Mouse (Mus musculus): ENCODE results near the gene Ccnl1. TPM values are rescaled to one million over a fixed set of nuclear protein-coding genes. Genes with fewer than 3 reads are reported as not detected.

Ccnl1 gene
- total RNA-seq, 2 experiments from 2014 or later, result 19.0 to 23.4 TPM

DNA sequence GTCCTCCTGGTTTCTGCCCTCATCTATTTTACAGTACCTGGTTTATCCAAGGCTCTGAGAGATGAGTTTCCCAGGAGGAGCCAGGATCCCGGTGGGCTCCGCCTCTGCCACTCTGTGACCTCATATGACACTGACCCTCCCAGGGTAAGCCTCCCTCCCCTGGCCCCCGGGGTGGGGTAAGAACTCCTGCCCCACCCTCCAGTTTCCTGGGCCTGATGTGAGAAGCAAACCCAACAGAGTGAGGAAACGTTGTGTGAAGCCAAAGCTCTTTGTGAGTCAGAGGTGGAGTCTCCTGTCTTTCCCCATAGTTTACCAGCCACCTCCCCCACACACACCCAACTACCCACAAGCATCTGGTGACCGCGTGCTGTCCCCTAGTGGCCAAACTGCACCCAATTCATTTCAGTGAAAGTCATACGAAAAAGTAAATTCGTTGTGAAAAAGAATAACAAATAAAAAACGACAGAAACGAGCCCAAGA, 28.7 kb downstream of the Ccnl1 start:
- DNase-seq (ENCODE audit: low spot score), result peak; percentile 81
- intact Hi-C loops (cut with DNase I), result loop anchor here (2.0 to 5.0 kb wide), 4 partner anchors 65 to 611 kb away; partner anchors contain the start of gene Lekr1

DNA sequence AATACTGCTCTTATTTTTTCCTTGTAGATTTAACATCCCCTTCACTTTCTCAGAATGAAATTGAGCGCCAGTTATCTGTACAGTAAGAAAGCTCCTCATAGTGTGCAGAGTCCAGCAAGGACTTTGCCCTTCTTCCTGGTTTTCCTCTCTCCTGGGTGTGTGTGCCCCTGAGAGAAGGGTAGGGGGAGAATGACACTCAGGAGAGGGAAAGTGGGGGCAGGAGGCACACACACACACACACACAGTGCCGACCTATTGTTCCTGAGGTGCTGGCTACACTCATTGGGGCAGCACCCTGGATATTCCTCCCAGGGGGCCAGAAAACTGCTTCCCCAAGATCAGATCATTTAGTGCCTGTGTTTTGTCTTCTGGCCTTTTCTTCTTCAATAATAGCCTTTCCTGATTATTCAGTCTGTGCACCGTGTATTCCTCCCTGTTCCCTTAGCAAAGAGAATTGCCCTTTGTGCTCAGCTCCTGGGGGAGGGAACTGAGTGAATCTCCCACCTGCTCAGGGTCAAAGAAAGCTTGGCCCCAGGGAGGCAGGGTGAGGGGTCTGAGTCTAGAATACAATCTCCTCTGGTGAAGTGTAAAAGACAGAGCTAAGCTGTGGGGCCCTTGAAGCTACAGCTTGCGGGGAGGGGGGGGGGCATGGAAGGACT, 29.3 kb downstream of the Ccnl1 start:
- DNase-seq (ENCODE audit: low spot score), result no peak

DNA sequence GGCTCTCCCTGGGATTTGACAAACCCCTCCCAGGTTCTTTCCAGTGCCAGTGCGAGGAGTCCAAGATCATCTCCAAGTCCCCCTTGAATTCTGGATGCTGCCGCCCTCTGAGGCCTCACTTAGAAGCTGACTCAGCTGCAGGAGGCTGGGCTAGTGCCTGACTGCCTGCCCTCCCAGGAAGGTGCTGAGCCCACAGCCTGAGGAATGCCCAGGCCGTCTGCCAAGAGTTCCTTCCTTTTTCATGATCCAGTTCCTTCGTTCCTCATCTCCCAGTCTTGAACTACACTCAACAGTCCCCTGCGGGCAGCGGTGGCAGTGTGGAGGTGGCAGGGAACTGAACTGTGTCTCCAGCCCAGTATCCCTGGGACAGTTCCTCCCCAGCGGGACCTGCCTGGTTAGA, 30.4 kb downstream of the Ccnl1 start:
- intact Hi-C loops (cut with DNase I), result loop anchor here (2.0 to 5.0 kb wide), 4 partner anchors 63 to 609 kb away; partner anchors contain the start of gene Lekr1
- DNase-seq (ENCODE audit: low spot score), result peak; percentile 63

More for the DNA sequence above, 29.3 kb downstream of the Ccnl1 start:
- intact Hi-C loops (cut with DNase I), result loop anchor here (2.0 to 5.0 kb wide), 4 partner anchors 64 to 610 kb away; partner anchors contain the start of gene Lekr1

DNA sequence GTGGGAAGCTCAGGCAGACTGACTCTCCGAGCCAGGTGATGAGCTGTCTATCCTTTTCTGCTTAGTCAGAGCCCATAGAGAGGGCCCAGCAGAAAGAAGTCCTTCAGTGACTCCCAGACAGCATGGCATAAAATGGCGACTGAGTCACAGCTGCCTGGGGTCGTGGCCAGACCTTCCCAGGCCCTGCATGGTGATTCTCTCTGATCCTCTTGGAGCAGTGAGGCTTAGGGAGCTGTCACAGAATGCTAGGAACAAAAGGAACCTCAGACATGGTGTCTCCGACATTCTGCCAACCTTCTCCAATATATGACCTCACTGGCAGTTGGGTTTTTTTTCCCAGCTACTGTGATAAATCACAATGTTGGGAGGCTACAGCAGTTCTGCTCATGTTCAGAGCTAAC, 30.9 kb downstream of the Ccnl1 start:
- no peak for DNase-seq (ENCODE audit: low spot score)
- intact Hi-C loops (cut with DNase I), result loop anchor here (5.0 kb wide), 2 partner anchors 260 to 545 kb away; partner anchors contain the start of gene Lekr1

DNA sequence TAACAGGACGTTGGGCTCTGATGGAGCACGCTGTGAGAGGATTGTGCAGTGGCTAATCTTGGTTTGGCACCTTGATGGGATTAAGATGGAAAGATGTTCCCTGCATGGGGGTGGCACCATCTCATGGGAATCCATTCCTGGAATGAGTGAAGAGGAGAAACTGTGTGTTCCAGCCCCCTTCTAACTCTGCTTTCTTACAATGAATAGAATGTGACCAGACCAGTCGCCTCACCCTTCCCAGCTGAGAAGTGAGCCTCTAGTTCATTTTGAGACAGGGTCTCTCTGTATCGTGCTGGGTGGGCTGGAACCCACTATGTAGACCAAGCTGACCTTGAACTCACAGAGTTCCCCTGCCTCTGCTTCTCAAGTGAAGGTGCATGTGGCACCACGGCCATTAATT, 31.6 kb downstream of the Ccnl1 start:
- intact Hi-C loops (cut with DNase I), result loop anchor here (5.0 kb wide), 2 partner anchors 259 to 544 kb away; partner anchors contain the start of gene Lekr1
- DNase-seq (ENCODE audit: low spot score), result no peak

DNA sequence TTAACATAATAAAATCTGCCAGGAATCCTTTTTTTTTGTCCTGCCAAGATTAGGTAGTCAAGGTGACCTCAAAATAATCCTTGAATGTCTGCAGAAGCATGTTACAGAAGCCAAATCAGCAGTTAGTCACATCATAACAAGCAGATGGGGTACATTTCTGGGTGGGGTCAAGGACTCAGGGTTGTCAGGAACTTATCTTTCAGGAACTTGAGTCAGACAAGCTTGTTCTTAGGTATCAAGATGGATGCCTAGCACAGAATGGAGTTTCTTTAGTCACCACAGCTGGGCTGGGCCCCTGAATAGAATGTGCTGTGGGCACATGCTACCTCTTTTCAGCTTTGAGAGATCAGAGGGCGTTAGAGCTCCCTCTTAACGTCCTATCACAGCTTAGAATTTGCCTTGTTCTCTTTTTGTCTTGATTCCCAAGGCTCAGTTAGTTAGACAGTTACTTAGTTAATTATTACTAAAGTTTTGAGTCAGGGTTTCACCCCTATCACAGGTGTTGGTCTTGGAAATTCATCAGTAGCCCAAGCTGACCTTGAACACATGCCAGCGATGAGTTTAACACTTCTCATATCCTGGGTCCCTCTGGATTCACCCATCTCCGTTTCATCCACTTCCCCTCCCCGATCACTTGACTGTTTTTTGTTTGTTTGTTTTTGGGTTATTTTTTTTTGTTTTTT, 32.9 kb downstream of the Ccnl1 start:
- intact Hi-C loops (cut with DNase I), result loop anchor here (5.0 kb wide), 2 partner anchors 258 to 543 kb away; partner anchors contain the start of gene Lekr1
- DNase-seq (ENCODE audit: low spot score), result no peak

DNA sequence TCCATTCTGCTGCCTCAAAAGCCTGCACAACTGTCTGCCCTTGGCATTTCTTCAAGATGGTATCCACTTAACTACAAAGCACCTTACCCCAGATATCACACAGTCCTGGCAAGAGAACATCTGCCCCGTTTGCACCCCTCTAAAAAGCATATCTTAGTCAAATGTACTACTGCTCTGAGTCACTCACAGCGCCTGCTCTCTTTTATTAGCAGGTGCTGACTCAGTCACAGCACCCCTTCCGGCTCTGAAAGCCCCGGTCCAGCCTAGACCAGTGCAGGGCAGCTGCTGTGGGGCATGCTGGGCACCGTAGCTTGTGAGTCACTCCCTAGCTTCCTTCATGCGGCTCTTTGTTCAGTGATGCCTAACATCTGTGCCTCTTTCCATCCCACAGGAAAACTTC, 35.6 kb downstream of the Ccnl1 start:
- intact Hi-C loops (cut with DNase I), result no loop called here

DNA sequence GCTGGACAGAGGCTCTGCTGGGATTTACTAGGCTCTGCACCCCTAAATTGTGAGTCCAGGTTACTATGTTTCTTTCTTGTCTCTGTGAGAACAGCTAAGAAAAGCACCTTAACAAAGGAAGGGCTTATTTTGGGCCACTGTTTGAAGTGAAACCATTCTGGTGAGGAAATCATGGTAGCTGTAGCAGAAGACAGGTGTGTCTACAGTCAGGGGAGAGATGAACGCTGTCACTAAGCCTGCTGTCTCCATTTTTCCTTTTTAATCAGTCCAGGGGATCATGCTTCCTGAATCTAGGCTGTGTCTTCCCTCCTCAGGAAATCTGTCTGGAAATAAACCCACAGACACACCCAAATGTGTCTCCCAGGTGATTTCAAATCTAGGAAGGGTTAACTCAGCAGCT, 36.4 kb downstream of the Ccnl1 start:
- no peak for DNase-seq (ENCODE audit: low spot score)
- intact Hi-C loops (cut with DNase I), result no loop called here

More for the DNA sequence above, 35.6 kb downstream of the Ccnl1 start:
- DNase-seq (ENCODE audit: low spot score), result no peak

DNA sequence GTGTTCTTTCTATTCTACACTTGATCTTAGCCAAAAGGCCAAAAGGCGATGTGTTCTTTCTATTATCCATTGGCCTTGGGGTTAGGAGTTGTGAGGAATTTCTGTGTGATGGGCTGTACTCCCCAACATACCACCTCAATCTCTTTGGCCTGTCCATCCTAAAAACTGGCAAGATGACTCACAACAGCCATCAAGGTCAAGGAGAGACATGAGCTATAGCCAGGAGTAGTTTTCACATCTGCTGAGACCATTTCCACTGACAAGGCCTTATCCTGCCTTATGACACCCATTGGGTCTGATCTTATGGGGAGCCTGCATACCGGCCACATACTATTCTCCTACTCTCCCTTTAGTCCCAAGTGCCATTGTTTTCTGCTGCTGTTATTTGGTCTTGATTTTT, 39.0 kb downstream of the Ccnl1 start:
- DNase-seq (ENCODE audit: low spot score), result no peak
- intact Hi-C loops (cut with DNase I), result no loop called here

DNA sequence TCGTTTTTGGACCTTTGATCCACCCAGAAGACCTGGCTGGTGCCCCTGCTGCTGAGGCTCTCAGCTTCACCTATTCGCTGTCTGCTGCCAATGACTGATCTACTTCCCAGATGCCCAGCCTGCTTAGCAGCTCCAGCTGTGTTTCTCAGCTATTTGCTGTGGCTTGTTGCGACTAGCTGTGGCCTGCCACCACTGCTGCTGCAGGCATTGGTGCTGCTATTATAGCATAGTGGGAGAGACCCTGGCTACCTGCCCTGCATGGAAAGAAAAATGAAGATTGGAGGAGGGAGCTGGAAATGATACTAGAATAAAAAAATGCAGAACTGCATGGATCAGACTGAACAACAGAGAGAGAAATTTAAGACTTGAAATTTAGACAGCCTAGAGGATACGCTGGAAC, 45.1 kb downstream of the Ccnl1 start:
- intact Hi-C loops (cut with DNase I), result no loop called here
- no peak for DNase-seq (ENCODE audit: low spot score)

DNA sequence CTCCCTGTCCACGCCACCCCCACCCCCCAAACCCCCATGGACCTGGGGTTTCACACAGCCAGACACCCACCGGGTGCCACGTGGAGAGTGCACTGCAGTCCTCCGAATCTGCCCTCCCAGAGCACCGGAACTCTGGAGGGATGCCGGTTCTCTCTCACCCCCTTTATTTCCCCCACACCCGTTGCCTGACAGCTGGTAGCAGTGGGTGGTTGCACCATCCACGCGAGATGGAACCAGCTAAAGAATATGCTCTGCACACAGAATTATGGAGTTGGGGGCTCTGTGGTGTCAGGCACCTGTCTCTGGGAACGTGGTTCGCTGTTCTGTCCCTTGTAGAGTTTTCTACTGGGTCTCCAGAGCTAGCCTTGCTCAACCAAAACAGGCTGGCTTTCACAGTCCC, 45.8 kb downstream of the Ccnl1 start:
- intact Hi-C loops (cut with DNase I), result no loop called here

DNA sequence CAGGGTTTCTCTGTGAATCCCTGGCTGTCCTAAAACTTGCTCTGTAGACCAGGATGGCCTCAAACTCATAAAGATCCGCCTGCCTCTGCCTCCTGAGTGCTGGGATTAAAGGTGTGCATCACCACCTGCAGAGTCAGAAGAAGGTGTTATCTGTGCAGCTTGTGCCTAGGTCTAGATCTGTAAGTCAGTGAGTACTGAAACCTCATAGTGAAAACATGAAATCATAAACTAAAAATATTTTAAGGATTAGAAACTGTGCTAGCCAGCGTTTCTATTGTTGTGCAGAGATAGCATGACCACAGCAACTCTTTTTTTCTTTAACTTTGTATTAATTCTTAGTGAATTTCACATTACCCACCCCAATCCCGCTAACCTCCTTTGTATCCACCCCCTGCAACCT, 46.8 kb downstream of the Ccnl1 start:
- no peak for DNase-seq (ENCODE audit: low spot score)
- intact Hi-C loops (cut with DNase I), result no loop called here

More for the DNA sequence above, 45.8 kb downstream of the Ccnl1 start:
- DNase-seq (ENCODE audit: low spot score), result no peak

DNA sequence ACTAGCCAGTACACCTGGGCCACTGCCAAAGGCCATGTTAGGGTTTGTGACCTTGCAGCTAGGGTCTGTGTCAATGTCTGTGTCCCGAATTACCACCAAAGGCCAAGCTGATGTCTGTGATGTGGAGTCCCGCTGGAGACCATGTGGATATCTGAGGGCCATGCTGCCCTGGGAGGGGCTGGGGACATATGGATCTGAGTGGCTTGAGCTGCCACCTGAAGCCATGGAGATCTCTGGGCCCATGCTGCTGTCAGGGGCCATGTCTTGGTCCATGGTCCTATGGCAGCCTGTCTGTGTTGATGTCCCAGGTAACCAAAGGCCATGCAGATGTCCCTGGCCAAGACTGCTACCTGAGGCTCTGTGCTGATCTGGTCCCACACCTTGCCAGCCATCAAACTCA, 48.6 kb downstream of the Ccnl1 start:
- no peak for DNase-seq (ENCODE audit: low spot score)
- intact Hi-C loops (cut with DNase I), result no loop called here

DNA sequence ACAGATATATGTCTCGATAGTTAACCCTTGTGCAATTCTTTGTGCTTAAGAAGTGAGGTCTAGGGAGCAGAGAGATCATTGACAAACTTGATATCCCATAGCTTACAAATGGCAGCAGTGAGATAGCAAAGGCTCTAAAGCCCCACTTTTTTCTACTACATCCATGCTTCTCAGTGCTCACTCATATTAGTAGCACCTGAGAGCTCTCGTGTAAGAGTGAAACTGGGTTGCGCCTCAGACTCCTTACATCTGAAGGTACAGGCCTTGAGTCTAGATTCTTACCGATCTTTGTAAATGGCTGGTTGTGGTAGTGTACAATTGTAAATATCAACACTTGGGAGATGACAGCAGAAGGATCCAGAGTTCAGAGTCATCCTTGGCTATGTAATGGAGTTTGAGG, 50.5 kb downstream of the Ccnl1 start:
- intact Hi-C loops (cut with DNase I), result no loop called here
- DNase-seq (ENCODE audit: low spot score), result no peak

DNA sequence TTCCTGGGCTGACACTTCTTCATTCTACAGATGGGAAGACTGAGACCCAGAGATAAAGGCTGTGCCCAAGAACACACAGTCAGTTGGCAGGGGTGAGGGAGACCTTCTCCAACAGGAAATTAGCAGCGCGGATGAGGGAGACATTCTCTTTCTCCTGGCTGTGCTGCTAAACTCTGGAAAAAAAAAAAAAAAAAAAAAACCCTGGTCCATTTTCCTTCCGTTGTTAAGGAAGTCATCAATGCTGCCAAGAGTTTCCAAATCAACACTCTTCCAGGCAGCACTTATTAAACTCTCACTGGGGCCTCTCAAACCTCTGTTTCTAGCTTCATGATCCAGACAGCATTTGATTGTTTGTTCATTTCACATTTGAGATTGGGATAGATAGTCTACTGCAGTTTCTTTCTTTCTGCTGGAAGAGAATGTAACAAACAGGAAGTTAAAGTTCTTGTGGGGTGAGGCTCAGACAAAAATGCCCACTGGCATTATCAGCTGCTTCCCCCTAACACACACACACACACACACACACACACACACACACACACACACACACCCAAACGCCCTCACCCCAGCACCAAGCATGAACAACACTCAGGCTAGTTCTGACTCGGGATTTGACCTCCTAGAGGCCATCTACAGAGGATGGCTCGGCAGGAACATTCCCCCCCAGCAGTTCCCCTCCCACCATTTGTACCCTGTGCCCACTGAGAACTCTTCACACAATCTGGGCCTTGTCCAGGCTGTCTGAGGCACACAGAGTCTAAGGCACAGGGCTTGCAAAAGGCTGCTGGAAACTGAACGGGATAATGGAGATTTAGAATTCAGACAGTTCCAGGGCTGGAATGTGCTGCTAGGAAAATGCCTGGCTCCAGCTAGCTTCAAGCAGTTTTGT, 52.5 kb downstream of the Ccnl1 start:
- DNase-seq (ENCODE audit: low spot score), result no peak
- intact Hi-C loops (cut with DNase I), result loop anchor here (2.0 kb wide), 1 partner anchor 35 kb away; no protein-coding TSS in a partner anchor

DNA sequence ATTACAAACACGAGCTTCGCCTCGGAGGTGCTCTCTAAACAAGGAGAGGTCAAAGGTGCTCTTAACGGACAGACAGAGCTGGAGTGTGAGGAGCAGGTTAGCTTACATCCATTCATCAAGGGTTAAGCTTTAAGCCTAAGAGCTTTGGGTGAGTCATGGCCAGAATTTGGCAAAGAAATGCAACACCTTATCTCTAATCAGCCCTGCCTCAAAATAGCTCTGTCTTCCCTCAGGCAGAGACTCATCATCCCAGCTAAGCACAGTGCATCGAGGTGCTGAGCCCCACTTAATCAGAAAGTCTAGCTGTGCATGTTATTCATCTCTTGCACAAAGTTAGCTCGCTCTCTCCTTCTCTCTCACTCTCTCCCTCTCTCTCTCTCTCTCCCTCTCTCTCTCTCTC, 53.3 kb downstream of the Ccnl1 start:
- intact Hi-C loops (cut with DNase I), result loop anchor here (2.0 kb wide), 1 partner anchor 34 kb away; no protein-coding TSS in a partner anchor

DNA sequence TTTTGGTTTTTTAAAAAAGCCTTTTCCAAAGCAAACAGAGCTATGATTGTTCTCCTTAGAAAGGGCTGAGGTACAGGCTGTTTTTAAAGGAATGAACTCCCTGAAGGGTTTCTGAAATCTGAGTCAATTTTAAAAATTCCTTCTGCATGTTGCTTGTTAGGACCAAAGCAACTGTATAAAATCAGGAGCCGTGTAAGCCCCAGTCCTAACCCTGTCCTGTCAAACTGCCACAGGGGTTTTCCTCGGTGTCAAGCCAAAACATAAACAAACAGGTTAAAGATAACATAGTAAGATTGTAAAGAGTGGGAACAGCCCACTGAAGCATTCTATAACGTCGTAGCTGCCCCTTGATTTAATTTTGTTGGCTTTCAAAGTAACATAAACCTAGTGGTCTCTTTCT, 53.9 kb downstream of the Ccnl1 start:
- DNase-seq (ENCODE audit: low spot score), result no peak
- intact Hi-C loops (cut with DNase I), result loop anchor here (2.0 kb wide), 1 partner anchor 33 kb away; no protein-coding TSS in a partner anchor

More for the DNA sequence above, 53.3 kb downstream of the Ccnl1 start:
- no peak for DNase-seq (ENCODE audit: low spot score)

DNA sequence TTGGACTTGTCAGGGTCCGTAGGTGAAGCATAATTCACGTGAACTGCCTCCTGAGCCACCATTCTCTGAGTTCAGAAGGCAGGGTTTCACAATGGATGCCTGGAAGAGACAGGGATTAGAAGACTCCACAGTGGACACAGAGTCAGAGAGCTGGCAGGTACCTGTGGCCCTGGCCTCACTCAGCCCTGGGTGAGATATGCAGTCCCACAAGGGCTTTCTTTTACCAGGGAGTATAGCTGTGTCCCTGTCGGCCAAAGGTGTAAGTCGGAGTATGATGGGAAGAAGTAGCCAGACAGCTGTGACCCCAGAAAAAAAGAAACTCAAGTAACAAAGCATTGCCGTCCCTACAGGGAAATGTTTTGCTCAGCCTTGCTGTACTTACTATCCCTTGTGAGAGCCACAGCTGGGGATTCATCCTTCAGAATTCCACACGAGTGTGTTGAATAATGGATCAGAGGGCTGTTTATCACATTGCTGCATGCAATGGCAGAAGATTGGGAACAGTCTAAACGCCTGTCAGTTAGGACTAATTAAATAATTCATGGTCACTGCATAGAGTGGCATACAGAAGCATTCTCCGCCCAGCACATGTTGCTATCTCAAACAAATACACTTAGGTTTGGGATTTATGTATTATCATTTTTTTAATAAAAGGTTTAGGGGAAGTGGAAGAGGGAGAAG, 59.3 kb downstream of the Ccnl1 start:
- DNase-seq (ENCODE audit: low spot score), result no peak
- intact Hi-C loops (cut with DNase I), result no loop called here

DNA sequence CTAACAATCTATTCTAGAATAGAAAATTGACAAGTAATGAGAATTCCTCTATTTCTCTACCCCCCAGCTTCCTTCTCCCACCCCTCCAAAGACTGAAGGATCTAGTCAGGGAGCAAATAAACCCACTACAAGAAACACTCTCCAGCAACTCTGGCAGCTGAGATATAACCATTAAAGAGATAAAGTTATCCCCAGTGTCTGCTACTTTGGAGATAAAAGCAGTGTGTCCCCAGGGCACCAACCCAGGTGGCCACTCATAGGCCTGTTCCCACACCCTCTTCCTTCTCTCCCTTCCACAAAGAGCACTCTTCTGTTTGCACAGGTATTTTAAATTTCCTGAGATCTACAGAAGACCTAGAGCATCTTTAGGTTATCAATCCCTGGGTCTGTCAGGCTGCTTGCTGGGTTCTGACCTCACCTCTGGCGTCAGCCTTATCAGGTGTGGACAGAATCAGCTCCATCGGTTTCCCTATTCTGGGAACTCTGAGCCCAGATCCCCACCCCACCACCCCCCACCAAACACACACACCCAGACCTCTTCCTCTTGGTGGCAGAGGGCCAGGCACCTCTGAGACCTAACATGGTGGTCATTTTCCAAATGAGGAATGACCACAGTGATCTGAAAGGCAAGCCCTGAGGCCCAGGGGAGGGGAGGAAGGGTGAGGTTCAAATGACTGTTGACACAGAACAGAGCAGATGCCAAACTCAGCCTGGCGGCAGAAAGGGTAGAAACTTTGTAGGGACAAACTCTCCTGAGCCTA, 60.6 kb downstream of the Ccnl1 start:
- peak; percentile 9 for DNase-seq (ENCODE audit: low spot score)
- intact Hi-C loops (cut with DNase I), result no loop called here
